In genomic region chr7:143067897-143068296, GRCm38 (mm10) we compare ENCODE assay signal across 9 mouse cellular contexts. TPM values are rescaled to one million over a fixed set of nuclear protein-coding genes. Genes with fewer than 3 reads are reported as not detected.
DNase-seq lines count a peak whose midpoint lies in the region; ATAC-seq lines count a peak whose summit lies in the region.
"Had no signal": no experiment of that assay in that cellular context is flagged by ENCODE, and none has a peak within 500 bp of the region (broad histone marks: within the 10 kb centered on the region; RNA-seq: fewer than 3 reads in every experiment).

No protein-coding gene starts in this region.

- no peak overlapping the region for H3K9ac ChIP-seq in liver, embryonic 12.5 days
- peak overlapping the region; percentile 65 for H3K9ac ChIP-seq in hindbrain, embryonic 12.5 days
- peak overlapping the region; percentile 54 for H3K9ac ChIP-seq in neural tube, embryonic 12.5 days

- H3K27ac ChIP-seq in liver, embryonic 12.5 days, result peak overlapping the region; percentile 76; the same call in 1 of the 2 replicates
- H3K27ac ChIP-seq in hindbrain, embryonic 12.5 days, result peak overlapping the region; percentile 97
- H3K27ac ChIP-seq in neural tube, embryonic 12.5 days, result peak overlapping the region; percentile 93

- 71% methylated on average over 3 of the region's 3 CpGs for WGBS in liver, embryonic 12.5 days (ENCODE audit: insufficient replicate concordance)
- 93% methylated on average over 3 of the region's 3 CpGs for whole genome bisulfite sequencing in hindbrain, embryonic 12.5 days
- WGBS in neural tube, embryonic 12.5 days, result 81% methylated on average over 3 of the region's 3 CpGs

- H3K36me3 ChIP-seq in liver, embryonic 12.5 days, result peaks cover 70% of the 10 kb centered on the region
- H3K36me3 ChIP-seq in hindbrain, embryonic 12.5 days, result peaks cover 57% of the 10 kb centered on the region
- H3K36me3 ChIP-seq in neural tube, embryonic 12.5 days, result peaks cover 43% of the 10 kb centered on the region

- peaks cover 27% of the 10 kb centered on the region for H3K4me1 ChIP-seq in liver, embryonic 12.5 days
- peaks cover 32% of the 10 kb centered on the region for H3K4me1 ChIP-seq in hindbrain, embryonic 12.5 days
- peaks cover 31% of the 10 kb centered on the region for H3K4me1 ChIP-seq in neural tube, embryonic 12.5 days

- H3K4me2 ChIP-seq in liver, embryonic 12.5 days, result peak overlapping the region; percentile 96
- H3K4me2 ChIP-seq in hindbrain, embryonic 12.5 days (replicated peaks), result peak overlapping the region; percentile 71
- peak overlapping the region; percentile 99 for H3K4me2 ChIP-seq in neural tube, embryonic 12.5 days (replicated peaks)

- H3K4me3 ChIP-seq in liver, embryonic 12.5 days, result no peak overlapping the region; the same call in 1 of the 2 replicates
- peak overlapping the region; percentile 88; the same call in 1 of the 2 replicates for H3K4me3 ChIP-seq in hindbrain, embryonic 12.5 days
- H3K4me3 ChIP-seq in neural tube, embryonic 12.5 days, result peak overlapping the region; percentile 84

- H3K27me3 ChIP-seq in liver, embryonic 12.5 days (replicated peaks), result no peaks in the 10 kb centered on the region
- H3K27me3 ChIP-seq in hindbrain, embryonic 12.5 days, result no peaks in the 10 kb centered on the region
- H3K27me3 ChIP-seq in neural tube, embryonic 12.5 days (replicated peaks), result no peaks in the 10 kb centered on the region

- no peaks in the 10 kb centered on the region for H3K9me3 ChIP-seq in liver, embryonic 12.5 days (replicated peaks)
- no peaks in the 10 kb centered on the region for H3K9me3 ChIP-seq in hindbrain, embryonic 12.5 days (replicated peaks)
- no peaks in the 10 kb centered on the region for H3K9me3 ChIP-seq in neural tube, embryonic 12.5 days

- DNase-seq in adrenal gland, postnatal 10 days, result peak; percentile 33
- no peak for DNase-seq in adrenal gland, postnatal 25 days
- no peak for DNase-seq in liver
- no peak for DNase-seq in urinary bladder, postnatal 36 days (ENCODE audit: low spot score in 2 of 2)
- DNase-seq in embryo, embryonic 10 days (ENCODE audit: low spot score), result no peak

- no peak for ATAC-seq in liver, embryonic 12.5 days
- ATAC-seq in hindbrain, embryonic 12.5 days (ENCODE audit: low FRiP score), result no peak
- ATAC-seq in neural tube, embryonic 12.5 days (ENCODE audit: low FRiP score, low read depth), result no peak

RNA-seq across cellular contexts. Expression of gene Tssc4, which starts 1.2 kb away (rescaled TPM):
- total RNA-seq in adrenal gland, postnatal 10 days (2021), result 10 to 100 TPM; 26.9 to 31.2 TPM
- 32.2 and 32.7 TPM in 2 replicates for total RNA-seq in adrenal gland, postnatal 25 days (2021)
- 50.2 and 50.5 TPM in 2 replicates for polyA plus RNA-seq in liver, embryonic 12.5 days (2016; fragmentation: Nextera tagmentation; extraction: Ambion mirVana)
- 83.3 and 88.7 TPM in 2 replicates for polyA plus RNA-seq in hindbrain, embryonic 12.5 days (2016; fragmentation: Nextera tagmentation; extraction: Ambion mirVana)
- 91.7 and 96.3 TPM in 2 replicates for polyA plus RNA-seq in neural tube, embryonic 12.5 days (2016; fragmentation: Nextera tagmentation; extraction: Ambion mirVana)

RNA-seq across cellular contexts. Expression of gene Cd81, which starts 15.4 kb away (rescaled TPM):
- 100 to 1,000 TPM; 499 to 511 TPM for total RNA-seq in adrenal gland, postnatal 10 days (2021)
- 757 and 789 TPM in 2 replicates for total RNA-seq in adrenal gland, postnatal 25 days (2021)
- 154 TPM in 2 replicates for polyA plus RNA-seq in liver, embryonic 12.5 days (2016; fragmentation: Nextera tagmentation; extraction: Ambion mirVana)
- 251 and 261 TPM in 2 replicates for polyA plus RNA-seq in hindbrain, embryonic 12.5 days (2016; fragmentation: Nextera tagmentation; extraction: Ambion mirVana)
- 255 and 258 TPM in 2 replicates for polyA plus RNA-seq in neural tube, embryonic 12.5 days (2016; fragmentation: Nextera tagmentation; extraction: Ambion mirVana)

RNA-seq across cellular contexts. Expression of gene Trpm5, which starts 26.5 kb away (rescaled TPM):
- total RNA-seq in adrenal gland, postnatal 10 days (2021), result 1 to 10 TPM in 1 of 2 experiments, under 1 TPM in 1; 0.99 to 1.0 TPM
- total RNA-seq in adrenal gland, postnatal 25 days (2021), result 0.24 TPM in 1 of 2 replicates, not detected in the other
- 1.3 and 1.6 TPM in 2 replicates for polyA plus RNA-seq in liver, embryonic 12.5 days (2016; fragmentation: Nextera tagmentation; extraction: Ambion mirVana)
- polyA plus RNA-seq in hindbrain, embryonic 12.5 days (2016; fragmentation: Nextera tagmentation; extraction: Ambion mirVana), result 3.1 and 3.4 TPM in 2 replicates
- 1.8 and 2.2 TPM in 2 replicates for polyA plus RNA-seq in neural tube, embryonic 12.5 days (2016; fragmentation: Nextera tagmentation; extraction: Ambion mirVana)
- total RNA-seq: left cerebral cortex, adult 8-10 months had no signal

RNA-seq across cellular contexts. Expression of gene Kcnq1, which starts 38.3 kb away (rescaled TPM):
- total RNA-seq in adrenal gland, postnatal 10 days (2021), result 1 to 10 TPM; 4.4 to 5.0 TPM
- total RNA-seq in adrenal gland, postnatal 25 days (2021), result 3.5 and 3.6 TPM in 2 replicates
- 0.21 and 0.61 TPM in 2 replicates for polyA plus RNA-seq in liver, embryonic 12.5 days (2016; fragmentation: Nextera tagmentation; extraction: Ambion mirVana)
- polyA plus RNA-seq in hindbrain, embryonic 12.5 days (2016; fragmentation: Nextera tagmentation; extraction: Ambion mirVana), result 1.0 and 2.0 TPM in 2 replicates
- 0.99 and 2.0 TPM in 2 replicates for polyA plus RNA-seq in neural tube, embryonic 12.5 days (2016; fragmentation: Nextera tagmentation; extraction: Ambion mirVana)
